Mouse (Mus musculus) urinary bladder, postnatal 36 days (tissue): ENCODE results near the gene Ypel2.
"Not testable (repeated sequence)": the region's sequence is repeated elsewhere in the genome, so short reads cannot be mapped to it uniquely, and the experiment has no call there.

ENCODE experiments used
- DNase-seq, 2 experiments: peaks; one replicate each; pipeline ENCODE4 v3.0.0; 2022; ENCODE audit warnings: low spot score in 2 of 2, mixed read lengths in 1 of 2

Ypel2 gene

DNA sequence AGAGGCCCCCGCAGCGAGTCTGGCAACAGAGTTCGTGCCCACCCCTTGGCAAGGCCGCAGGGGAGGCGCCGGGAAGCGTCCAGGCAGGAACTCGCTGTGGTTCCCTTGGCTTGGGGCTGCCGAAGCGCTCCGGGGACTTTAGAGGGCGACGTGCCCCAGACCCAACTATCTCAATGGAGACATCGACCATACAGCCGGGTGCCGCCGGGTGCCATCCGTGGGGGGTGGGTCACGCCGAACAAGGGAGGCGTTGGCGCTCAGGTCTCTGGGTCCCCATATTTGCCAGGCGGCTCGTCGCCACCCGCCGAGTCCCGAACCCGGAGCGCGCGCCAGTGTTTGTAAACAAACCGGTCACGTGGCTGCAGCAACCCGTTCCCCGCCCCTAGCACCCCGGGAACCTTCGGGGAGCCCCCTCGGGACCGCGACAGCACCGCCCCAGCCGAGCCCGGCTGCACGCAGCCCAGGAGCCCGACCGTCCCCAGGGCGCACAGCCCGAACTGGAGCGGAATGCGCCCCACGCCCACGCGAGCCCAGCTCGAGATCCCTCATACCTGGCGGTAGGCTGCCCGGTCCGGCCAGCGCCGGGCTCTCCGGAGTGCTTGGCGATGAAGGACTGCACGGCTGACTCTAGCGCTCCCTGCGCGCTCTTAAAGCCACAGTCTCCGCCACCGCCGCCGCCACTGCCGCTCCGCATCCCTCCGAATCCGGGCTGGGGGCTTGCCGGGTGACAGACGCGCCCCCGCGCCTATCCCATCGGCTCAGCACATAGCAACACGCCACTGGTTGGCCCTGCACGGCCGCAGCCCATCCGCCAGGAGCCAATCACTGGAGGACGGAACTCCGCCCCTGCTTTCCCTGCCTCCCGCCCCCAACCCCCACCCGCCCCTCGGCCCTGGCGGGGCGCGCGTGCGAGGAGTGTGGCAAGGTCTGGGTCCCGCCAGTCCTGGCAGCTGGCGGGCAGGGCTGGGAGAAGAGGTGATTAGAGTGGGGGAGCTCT, at the start of gene Ypel2:
Gene Ypel2, minus strand, starts transcription at position 667 of the 997 bp plus-strand sequence.
- DNase-seq, result peak; percentile 93 to 95

DNA sequence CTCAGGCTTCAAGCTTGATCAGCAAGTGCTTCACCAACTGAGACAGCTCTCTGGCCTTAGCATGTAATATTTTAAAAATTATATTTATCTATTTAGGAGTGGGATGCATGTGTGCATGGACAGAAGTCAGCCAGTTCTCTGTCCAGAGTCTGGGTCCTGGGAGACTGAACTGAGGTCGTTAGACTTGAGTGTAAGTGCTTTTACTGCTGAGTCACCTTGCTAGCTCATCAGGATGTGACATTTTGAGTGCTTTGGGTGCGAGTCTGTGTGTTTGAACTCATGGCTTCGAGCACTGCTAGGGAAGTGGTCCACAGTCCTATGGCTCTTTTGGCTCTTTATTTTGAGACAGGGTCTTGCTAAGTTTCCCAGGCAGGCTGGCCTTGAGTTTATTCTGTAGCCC, 49.5 kb upstream of the Ypel2 start:
- DNase-seq, result no peak

- DNase-seq, result peak in 1 of 2 experiments; percentile 41
Observed at GRCm38 (mm10) chr11:87039307-87039963, 45.9 kb upstream of the Ypel2 start.

- no peak for DNase-seq
Observed at GRCm38 (mm10) chr11:87036180-87036579, 42.7 kb upstream of the Ypel2 start.

- no peak for DNase-seq
Observed at GRCm38 (mm10) chr11:87028212-87028611, 34.7 kb upstream of the Ypel2 start.

DNA sequence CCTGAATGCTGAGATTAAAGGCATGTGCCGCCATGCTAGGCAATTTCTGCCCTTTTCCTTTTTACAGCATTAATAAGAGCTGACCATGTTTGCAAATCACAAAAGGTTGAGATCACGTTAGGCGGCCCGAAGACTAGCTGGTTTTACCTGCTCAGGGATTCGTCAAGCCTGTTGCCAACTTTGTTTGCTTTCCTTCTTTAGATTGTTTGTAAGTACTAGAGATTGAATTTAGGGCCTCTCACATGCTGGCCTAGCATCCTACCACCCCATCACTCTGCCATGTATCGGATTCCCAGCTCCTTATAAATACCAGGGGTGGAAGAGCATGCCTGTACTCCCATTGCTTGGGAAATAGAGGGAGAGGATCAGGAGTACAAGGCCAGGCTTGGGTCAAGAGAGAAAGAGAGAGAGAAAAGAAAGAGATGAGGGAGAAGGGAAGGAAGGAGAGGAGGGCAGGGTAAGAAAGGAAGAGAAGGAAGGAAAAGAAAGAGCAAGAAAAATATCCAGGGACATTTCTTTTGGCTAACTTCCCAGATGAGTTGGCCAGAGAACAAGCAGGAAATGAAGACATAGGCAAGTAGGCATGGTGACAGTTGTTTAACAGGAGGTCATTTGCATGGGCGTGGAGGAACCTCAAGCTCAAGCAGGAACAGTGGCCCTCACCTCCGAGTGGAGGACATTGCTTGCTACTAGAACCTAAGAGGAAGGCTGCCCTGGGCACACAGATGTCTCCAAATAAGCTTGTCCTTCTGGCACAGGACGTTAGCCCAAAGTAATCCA, 32.8 kb upstream of the Ypel2 start:
- DNase-seq, result peak; percentile 29 to 35

DNA sequence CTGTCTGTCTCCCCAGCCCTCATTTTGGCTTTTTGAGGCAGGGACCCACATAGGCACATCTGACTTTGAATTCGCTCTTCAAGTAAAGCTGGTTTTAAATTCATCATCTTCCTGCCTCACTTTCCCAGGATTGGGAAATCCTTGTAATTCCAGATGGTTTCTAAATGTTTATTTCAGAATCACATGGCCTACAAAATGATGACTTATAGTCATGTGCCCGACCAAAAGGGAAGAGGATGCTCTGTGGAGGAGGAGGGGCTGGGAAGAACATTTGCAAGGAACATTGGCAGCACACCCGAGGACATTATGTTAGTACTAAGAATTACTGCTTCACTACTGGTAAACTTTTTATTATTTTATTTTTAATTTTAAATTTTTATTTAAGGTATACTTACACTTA, 31.8 kb upstream of the Ypel2 start:
- no peak for DNase-seq

DNA sequence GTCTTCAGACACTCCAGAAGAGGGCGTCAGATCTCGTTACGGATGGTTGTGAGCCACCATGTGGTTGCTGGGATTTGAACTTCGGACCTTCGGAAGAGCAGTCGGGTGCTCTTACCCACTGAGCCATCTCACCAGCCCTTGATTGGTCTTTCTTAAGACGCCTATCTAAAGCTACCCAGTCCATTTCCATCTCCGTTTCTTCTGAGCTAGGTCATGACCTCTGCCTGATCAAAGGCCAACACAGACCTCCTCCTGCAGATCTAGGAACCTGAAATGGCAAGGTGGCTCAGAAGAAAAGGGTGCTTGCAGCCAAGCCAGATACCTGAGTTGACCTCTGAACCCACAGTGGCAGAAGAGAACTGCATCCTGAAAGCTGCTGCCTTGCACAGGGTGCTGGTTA, 29.7 kb upstream of the Ypel2 start:
- not testable (repeated sequence) for DNase-seq

DNA sequence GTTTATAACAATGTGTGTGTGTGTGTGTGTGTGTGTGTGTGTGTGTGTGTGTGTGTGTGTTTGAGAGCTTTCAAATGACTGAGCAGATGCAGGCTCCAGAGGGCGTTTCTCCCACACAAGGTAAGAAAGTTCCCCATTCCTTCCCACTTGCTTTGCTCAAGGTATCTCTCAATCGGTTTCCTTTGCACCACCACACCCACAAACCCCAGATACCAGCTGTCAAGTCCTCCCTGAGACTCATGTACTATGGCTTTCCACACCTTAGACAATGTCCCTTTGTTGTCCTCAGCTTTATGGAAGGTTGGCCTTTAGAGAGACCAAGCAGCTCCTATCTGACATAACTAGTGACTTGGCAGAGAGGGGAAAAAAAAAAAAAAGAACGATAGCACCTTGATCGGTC, 29.3 kb upstream of the Ypel2 start:
- DNase-seq, result no peak

DNA sequence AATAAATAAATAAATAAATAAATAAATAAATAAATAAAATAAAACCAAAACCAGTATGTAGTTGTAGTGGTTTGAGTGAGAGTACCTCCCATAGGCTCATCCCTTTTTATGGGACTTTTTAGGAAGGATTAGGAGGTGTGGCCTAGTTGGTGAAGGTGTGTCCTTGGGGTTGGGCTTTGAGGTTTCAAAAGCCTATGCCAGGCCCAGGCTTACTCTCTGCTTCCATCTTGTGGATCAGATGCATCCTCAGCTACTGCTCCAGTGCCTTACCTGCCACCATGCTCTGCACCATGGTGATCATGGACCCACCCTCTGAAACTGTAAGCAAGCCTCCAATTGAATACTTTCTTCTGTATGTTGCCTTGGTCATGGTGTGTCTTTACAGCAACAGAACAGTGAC, 28.0 kb upstream of the Ypel2 start:
- DNase-seq, result no peak

DNA sequence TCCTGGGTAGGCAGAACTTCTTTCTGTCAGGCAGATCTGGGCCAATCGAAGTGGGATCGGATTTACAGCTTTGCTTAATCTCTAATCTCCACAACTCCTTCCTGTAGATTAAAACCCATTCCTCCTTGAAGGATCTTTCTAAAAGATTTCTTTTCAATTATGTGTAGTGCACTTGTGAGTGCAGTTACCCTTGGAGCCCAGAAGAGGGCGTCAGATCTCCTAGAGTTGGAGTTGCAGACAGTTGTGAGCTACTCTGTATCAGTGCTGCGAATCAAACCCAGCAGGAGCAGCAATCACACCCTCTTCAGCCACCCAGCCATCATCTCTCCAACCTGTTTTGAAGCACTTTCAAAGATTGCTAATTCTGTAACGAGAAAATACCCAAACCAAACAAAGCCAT, 26.9 kb upstream of the Ypel2 start:
- DNase-seq, result no peak

- no peak for DNase-seq
Observed at GRCm38 (mm10) chr11:87019431-87019830, 25.9 kb upstream of the Ypel2 start.

- DNase-seq, result no peak
Observed at GRCm38 (mm10) chr11:87018081-87018480, 24.6 kb upstream of the Ypel2 start.

GRCm38 (mm10) chr11:87015691-87016090, 22.2 kb upstream of the Ypel2 start:
- no peak for DNase-seq

DNA sequence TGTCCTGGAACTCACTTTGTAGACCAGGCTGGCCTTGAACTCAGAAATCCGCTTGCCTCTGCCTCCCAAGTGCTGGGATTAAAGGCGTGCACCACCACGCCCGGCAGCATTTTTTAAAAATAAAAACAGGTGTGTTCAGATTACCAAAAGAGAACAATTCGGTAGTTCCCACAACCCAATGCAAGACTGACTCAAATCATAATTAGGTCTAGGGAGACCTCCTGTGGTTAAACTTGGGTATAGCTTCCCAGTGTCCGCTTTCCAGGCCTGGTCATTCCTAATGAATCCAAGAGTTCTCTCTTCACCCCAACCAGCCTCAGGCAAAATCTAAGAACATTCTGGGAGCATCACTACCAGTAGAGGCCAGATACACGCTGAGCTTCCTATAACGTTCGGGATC, 17.0 kb upstream of the Ypel2 start:
- peak in 1 of 2 experiments; percentile 51 for DNase-seq

GRCm38 (mm10) chr11:87007371-87007770, 13.9 kb upstream of the Ypel2 start:
- DNase-seq, result no peak

DNA sequence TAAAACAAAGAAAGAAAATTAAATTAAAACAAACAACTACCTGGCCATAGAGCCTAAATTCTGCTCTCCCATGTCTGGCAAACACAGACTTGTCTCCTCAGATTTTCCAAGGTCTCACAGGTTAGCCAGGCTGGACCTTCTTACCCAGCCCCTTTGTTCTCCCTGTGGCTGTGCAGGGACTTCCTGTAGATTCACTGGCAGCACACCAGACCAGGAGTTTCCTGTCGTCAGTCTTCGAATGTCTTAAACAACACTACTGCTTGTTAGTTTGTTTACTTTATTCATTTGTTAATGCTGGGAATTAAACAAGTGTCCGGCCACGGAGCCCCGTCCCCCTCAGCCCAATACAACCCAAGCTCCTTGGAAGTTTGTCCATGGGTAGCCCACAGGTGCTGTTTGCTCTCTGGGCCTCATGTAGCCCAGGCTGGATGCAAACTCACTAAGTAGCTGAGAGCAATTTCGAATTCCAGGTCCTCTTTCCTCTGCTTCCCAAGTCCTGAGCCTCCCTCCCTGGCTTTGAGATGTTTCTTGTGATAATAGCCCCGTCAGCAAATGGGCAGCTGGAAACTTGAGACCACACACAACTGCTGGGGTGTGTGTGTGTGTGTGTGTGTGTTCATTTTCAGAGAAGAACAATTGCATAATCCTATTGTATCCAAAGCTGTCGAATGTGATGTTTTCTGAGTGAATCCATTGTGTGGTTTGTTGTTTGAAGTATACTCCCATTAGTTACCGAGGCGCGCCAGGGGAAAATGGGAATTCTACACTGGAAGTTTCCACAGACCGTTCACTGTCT, 11.7 kb upstream of the Ypel2 start:
- DNase-seq, result no peak

DNA sequence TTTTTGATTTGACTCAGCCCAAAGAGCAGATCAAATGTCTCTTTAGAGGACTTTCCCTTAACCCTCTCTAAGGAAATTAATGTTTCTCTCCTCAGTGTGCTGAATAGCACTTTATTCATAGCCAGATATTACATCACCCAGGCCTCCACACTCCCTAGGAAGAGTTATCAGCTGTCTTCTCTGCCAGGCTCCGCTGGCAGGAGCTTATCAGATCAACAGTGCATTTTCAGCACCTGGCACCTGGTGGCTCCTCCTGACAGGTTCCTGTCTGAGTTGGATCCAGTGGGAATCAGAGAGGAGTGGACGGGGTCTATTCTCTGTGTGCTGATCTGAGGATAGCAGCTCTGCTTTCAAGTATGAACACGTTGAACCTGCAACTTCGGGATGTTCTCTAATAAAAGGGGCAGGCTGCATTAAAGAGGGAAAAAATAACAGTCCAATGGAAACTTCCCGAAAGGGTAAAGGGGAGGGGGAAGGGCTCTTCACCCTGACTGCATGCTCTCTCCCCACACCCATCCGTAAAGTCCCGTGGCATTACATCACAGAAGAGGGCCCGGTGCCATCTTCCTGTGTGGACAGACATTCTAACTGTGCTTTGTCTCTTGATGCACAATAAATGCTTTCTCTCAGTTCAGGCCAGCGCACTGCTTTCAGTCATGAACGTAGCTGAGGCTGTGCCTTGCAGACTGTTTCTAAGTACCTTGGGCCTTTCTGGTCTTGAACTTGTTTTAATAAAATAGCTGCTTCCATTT, 8.7 kb upstream of the Ypel2 start:
- DNase-seq, result no peak

DNA sequence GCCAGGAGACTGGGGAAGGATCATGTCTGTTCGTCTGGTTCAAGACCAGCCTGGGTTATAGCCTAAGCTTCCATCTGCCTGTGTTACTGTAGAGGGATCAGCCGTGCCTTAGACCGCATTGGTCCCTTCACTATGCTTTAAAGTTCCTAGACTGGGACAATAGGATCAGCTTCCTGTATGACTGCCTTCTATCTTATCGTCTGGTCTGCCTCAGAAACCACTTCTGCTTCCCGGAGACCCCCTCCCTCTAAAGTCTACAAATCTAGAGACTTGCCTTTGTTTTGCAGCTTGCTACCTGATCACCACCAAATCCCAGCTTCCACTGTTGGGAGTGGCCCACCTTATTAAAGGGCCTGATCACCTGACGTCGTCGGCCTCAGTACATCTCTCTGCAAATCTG, 7.7 kb upstream of the Ypel2 start:
- DNase-seq, result no peak

- no peak for DNase-seq
Observed at GRCm38 (mm10) chr11:86996266-86996665, 2.8 kb upstream of the Ypel2 start.
